Comparison of ENCODE assay signal across 9 mouse cellular contexts in genomic region chr4:141142285-141142811, GRCm38 (mm10). TPM values are rescaled to one million over a fixed set of nuclear protein-coding genes. Genes with fewer than 3 reads are reported as not detected.
DNase-seq lines count a peak whose midpoint lies in the region; ATAC-seq and TF ChIP-seq lines count a peak whose summit lies in the region.
"Had no signal": no experiment of that assay in that cellular context is flagged by ENCODE, and none has a peak within 500 bp of the region (broad histone marks: within the 10 kb centered on the region; RNA-seq: fewer than 3 reads in every experiment).

No protein-coding gene starts in this region.

- H3K4me3 ChIP-seq in heart, embryonic 13.5 days: 0 out of 2 replicates have a peak overlapping the region, but pooled peaks have one; percentile 8
- H3K4me3 ChIP-seq in lung, adult 2 months (replicated peaks; ENCODE audit: extremely low read depth, low read depth, low read length): peak overlapping the region; percentile 42
- H3K4me3 ChIP-seq: midbrain, embryonic 12.5 days had no signal

- peak overlapping the region; percentile 67 for H3K9ac ChIP-seq in heart, embryonic 13.5 days
- H3K9ac ChIP-seq: midbrain, embryonic 12.5 days had no signal

- H3K36me3 ChIP-seq in heart, embryonic 13.5 days: no peaks in the 10 kb centered on the region
- H3K36me3 ChIP-seq: midbrain, embryonic 12.5 days had no signal

- H3K4me1 ChIP-seq in heart, embryonic 13.5 days: peaks cover 30% of the 10 kb centered on the region
- H3K4me1 ChIP-seq in lung, adult 2 months (ENCODE audit: control insufficient read depth, insufficient read depth, low read length): peaks cover 2% of the 10 kb centered on the region

- H3K9me3 ChIP-seq in heart, embryonic 13.5 days: no peaks in the 10 kb centered on the region
- H3K9me3 ChIP-seq: midbrain, embryonic 12.5 days had no signal

- H3K27me3 ChIP-seq in heart, embryonic 13.5 days (replicated peaks): no peaks in the 10 kb centered on the region; the same call in 1 of the 2 replicates

- WGBS in heart, embryonic 13.5 days: 25% methylated on average over 9 of the region's 9 CpGs
- 13% methylated on average over 9 of the region's 9 CpGs for WGBS in lung, adult 2 months

- peak overlapping the region; percentile 59 for H3K4me2 ChIP-seq in heart, embryonic 13.5 days
- H3K4me2 ChIP-seq: midbrain, embryonic 12.5 days had no signal

- H3K27ac ChIP-seq in heart, embryonic 13.5 days (replicated peaks): no peak overlapping the region
- H3K27ac ChIP-seq: midbrain, embryonic 12.5 days had no signal

- TF ChIP-seq CTCF in lung, adult 2 months (IDR thresholded peaks at IDR 0.05; ENCODE audit: insufficient read depth, low read length): peak; percentile 60

- DNase-seq in CD8-positive naive resting alpha-beta T cell, adult 2 months (ENCODE audit: low read depth in 2 of 2, low spot score in 2 of 2): peak; percentile 75 to 82
- DNase-seq in embryo, embryonic 11 days: peak; percentile 70
- peak; percentile 85 for DNase-seq in layer of hippocampus, adult 11-12 months (ENCODE audit: low spot score)
- DNase-seq in lung, adult 2 months: peak; percentile 74
- DNase-seq in right cerebral cortex, adult 2 months (ENCODE audit: low spot score in 2 of 2): peak; percentile 88

- peak; percentile 9 for ATAC-seq in activated CD4-positive, CD25-positive, alpha-beta regulatory T cell, adult 4 months
- ATAC-seq in heart, embryonic 13.5 days (ENCODE audit: extremely low read depth, insufficient number of reproducible peaks, low FRiP score, low TSS enrichment): no peak
- no peak for ATAC-seq in inflammation-experienced regulatory T-cells, adult 6 months

- TF ChIP-seq POLR2A in lung, adult 2 months (IDR thresholded peaks at IDR 0.05; ENCODE audit: borderline replicate concordance, extremely low read depth, low read depth, low read length): no peak

RNA-seq across cellular contexts. Expression of gene Szrd1, which starts 2.8 kb away (rescaled TPM):
- polyA plus RNA-seq in activated CD4-positive, CD25-positive, alpha-beta regulatory T cell, adult 4 months (2017; shearing (Covaris generic)): 10 to 100 TPM; 51.2 to 77.0 TPM
- polyA plus RNA-seq in heart, embryonic 13.5 days (2015; fragmentation: Nextera tagmentation; extraction: Ambion mirVana): 31.3 and 33.8 TPM in 2 replicates
- polyA plus RNA-seq in lung, adult 2 months (2012; rRNA removed): 50.5 and 56.4 TPM in 2 replicates
- 10 to 100 TPM; 37.9 to 88.5 (median 58.2) TPM for polyA plus RNA-seq in inflammation-experienced regulatory T-cells, adult 6 months (2017; shearing (Covaris generic))

RNA-seq across cellular contexts. Expression of gene Fbxo42, which starts 5.4 kb away (rescaled TPM):
- polyA plus RNA-seq in activated CD4-positive, CD25-positive, alpha-beta regulatory T cell, adult 4 months (2017; shearing (Covaris generic)): 1 to 10 TPM; 5.0 to 7.3 TPM
- polyA plus RNA-seq in heart, embryonic 13.5 days (2015; fragmentation: Nextera tagmentation; extraction: Ambion mirVana): 12.8 and 14.2 TPM in 2 replicates
- polyA plus RNA-seq in lung, adult 2 months (2012; rRNA removed): 13.8 and 14.2 TPM in 2 replicates
- 1 to 10 TPM; 5.5 to 6.3 (median 5.8) TPM for polyA plus RNA-seq in inflammation-experienced regulatory T-cells, adult 6 months (2017; shearing (Covaris generic))

RNA-seq across cellular contexts. Expression of gene Spata21, which starts 54.2 kb away (rescaled TPM):
- polyA plus RNA-seq in activated CD4-positive, CD25-positive, alpha-beta regulatory T cell, adult 4 months (2017; shearing (Covaris generic)): under 1 TPM; 0.29 to 0.88 TPM
- polyA plus RNA-seq in heart, embryonic 13.5 days (2015; fragmentation: Nextera tagmentation; extraction: Ambion mirVana): not detected in 2 replicates
- polyA plus RNA-seq in lung, adult 2 months (2012; rRNA removed): not detected in 2 replicates
- 1 to 10 TPM; 1.1 to 1.5 (median 1.5) TPM for polyA plus RNA-seq in inflammation-experienced regulatory T-cells, adult 6 months (2017; shearing (Covaris generic))
